Mouse (Mus musculus): ENCODE data around the gene Naif1. TPM values are rescaled to one million over a fixed set of nuclear protein-coding genes. Genes with fewer than 3 reads are reported as not detected.

The Naif1 gene
- total RNA-seq, 2 experiments from 2014 or later = 3.1 to 4.0 TPM

GRCm38 (mm10) chr2:32426141-32426540, 24.1 kb upstream of the Naif1 start:
- intact Hi-C loops (cut with DNase I) = no loop called here
- no peak for DNase-seq

GRCm38 (mm10) chr2:32427720-32428119, 22.5 kb upstream of the Naif1 start:
- DNase-seq = no peak
- intact Hi-C loops (cut with DNase I) = no loop called here

- DNase-seq = no peak
- intact Hi-C loops (cut with DNase I) = no loop called here
These were observed 22.0 kb upstream of the Naif1 start for GRCm38 (mm10) chr2:32428262-32428722.

- intact Hi-C loops (cut with DNase I) = no loop called here
- no peak for DNase-seq
These were observed 20.9 kb upstream of the Naif1 start for GRCm38 (mm10) chr2:32429215-32429891.

GRCm38 (mm10) chr2:32430701-32431676, 19.3 kb upstream of the Naif1 start:
- intact Hi-C loops (cut with DNase I) = no loop called here
- DNase-seq = peak; percentile 86

- intact Hi-C loops (cut with DNase I) = no loop called here
- no peak for DNase-seq
These were observed 13.4 kb upstream of the Naif1 start for GRCm38 (mm10) chr2:32436686-32437372.

- intact Hi-C loops (cut with DNase I) = no loop called here
- no peak for DNase-seq
These were observed 12.6 kb upstream of the Naif1 start for GRCm38 (mm10) chr2:32437612-32438166.

- intact Hi-C loops (cut with DNase I) = no loop called here
- no peak for DNase-seq
These were observed 11.5 kb upstream of the Naif1 start for GRCm38 (mm10) chr2:32438733-32439132.

- no peak for DNase-seq
- intact Hi-C loops (cut with DNase I) = no loop called here
These were observed 11.1 kb upstream of the Naif1 start for GRCm38 (mm10) chr2:32439177-32439576.

- DNase-seq = no peak
- intact Hi-C loops (cut with DNase I) = no loop called here
These were observed 10.1 kb upstream of the Naif1 start for GRCm38 (mm10) chr2:32440164-32440563.

- no peak for DNase-seq
- intact Hi-C loops (cut with DNase I) = no loop called here
These were observed 9.6 kb upstream of the Naif1 start for GRCm38 (mm10) chr2:32440632-32441031.

- intact Hi-C loops (cut with DNase I) = no loop called here
- DNase-seq = no peak
These were observed 8.7 kb upstream of the Naif1 start for GRCm38 (mm10) chr2:32441550-32441949.

- intact Hi-C loops (cut with DNase I) = no loop called here
These were observed 4.7 kb upstream of the Naif1 start for GRCm38 (mm10) chr2:32445535-32445934.

GRCm38 (mm10) chr2:32447264-32447936, 2.9 kb upstream of the Naif1 start:
- intact Hi-C loops (cut with DNase I) = no loop called here
- no peak for DNase-seq

More at GRCm38 (mm10) chr2:32445535-32445934, 4.7 kb upstream of the Naif1 start:
- DNase-seq = no peak

GRCm38 (mm10) chr2:32448480-32448879, 1.8 kb upstream of the Naif1 start:
- intact Hi-C loops (cut with DNase I) = no loop called here
- no peak for DNase-seq

GRCm38 (mm10) chr2:32450881-32451844, 906 bp downstream of the Naif1 start, which contains the start of gene Slc25a25:
Gene Slc25a25, minus strand, starts transcription at chr2:32451445.
- peak; percentile 99 for DNase-seq

GRCm38 (mm10) chr2:32451870-32452372, 1.7 kb downstream of the Naif1 start:
- intact Hi-C loops (cut with DNase I) = no loop called here
- DNase-seq = peak; percentile 99

More at GRCm38 (mm10) chr2:32450881-32451844, 906 bp downstream of the Naif1 start, which contains the start of gene Slc25a25:
- intact Hi-C loops (cut with DNase I) = no loop called here

GRCm38 (mm10) chr2:32452441-32452971, 2.2 kb downstream of the Naif1 start:
- DNase-seq = peak; percentile 19
- intact Hi-C loops (cut with DNase I) = no loop called here
